13 mouse cellular contexts compared by ENCODE assay signal in genomic region chr4:109411377-109411967, GRCm38 (mm10). TPM values are rescaled to one million over a fixed set of nuclear protein-coding genes. Genes with fewer than 3 reads are reported as not detected.
DNase-seq lines count a peak whose midpoint lies in the region; ATAC-seq and TF ChIP-seq lines count a peak whose summit lies in the region.
"Had no signal": no experiment of that assay in that cellular context is flagged by ENCODE, and none has a peak within 500 bp of the region (broad histone marks: within the 10 kb centered on the region; RNA-seq: fewer than 3 reads in every experiment).

No protein-coding gene starts in this region.

- TF ChIP-seq CTCF in G1E (IDR thresholded peaks at IDR 0.05; ENCODE audit: low read depth, low read length): no peak
- TF ChIP-seq CTCF in bone marrow, adult 2 months (IDR thresholded peaks at IDR 0.05; ENCODE audit: control insufficient read depth, insufficient read depth, low read length): no peak
- TF ChIP-seq CTCF in kidney, adult 2 months (conservative IDR thresholded peaks at IDR 0.05; ENCODE audit: insufficient read depth, insufficient read length, low read depth, low read length): no peak

- no peak overlapping the region for H3K4me2 ChIP-seq in hindbrain, embryonic 13.5 days
- peak overlapping the region; percentile 91 for H3K4me2 ChIP-seq in liver, embryonic 12.5 days
- H3K4me2 ChIP-seq: limb, embryonic 15.5 days had no signal

- H3K9ac ChIP-seq in hindbrain, embryonic 13.5 days: no peak overlapping the region
- peak overlapping the region; percentile 79 for H3K9ac ChIP-seq in liver, embryonic 12.5 days
- H3K9ac ChIP-seq: limb, embryonic 15.5 days had no signal

- no peak for ATAC-seq in hindbrain, embryonic 13.5 days (ENCODE audit: low FRiP score)
- peak; percentile 12 for ATAC-seq in G1E (ENCODE audit: extremely low read depth, insufficient number of reproducible peaks, low FRiP score, poor library complexity, severe bottlenecking)
- ATAC-seq in liver, embryonic 12.5 days: peak; percentile 58
- ATAC-seq: CD4-positive, CD25-positive, alpha-beta regulatory T cell, adult 4 months had no signal

- no peak for DNase-seq in hindbrain, embryonic 10.5 days (ENCODE audit: low spot score)
- peak; percentile 41 for DNase-seq in G1E (ENCODE audit: low spot score)
- no peak for DNase-seq in cerebellum, adult 11 months
- DNase-seq in kidney, adult 2 months: no peak
- DNase-seq: cerebellum, adult 8-10 months; lung, postnatal 4 days; thymus, adult 2 months had no signal

- no peak for TF ChIP-seq POLR2A in bone marrow, adult 2 months (IDR thresholded peaks at IDR 0.05; ENCODE audit: borderline replicate concordance, control insufficient read depth, low read depth, low read length)
- TF ChIP-seq POLR2A in kidney, adult 2 months (IDR thresholded peaks at IDR 0.05; ENCODE audit: low read depth, low read length): no peak

- H3K4me3 ChIP-seq in hindbrain, embryonic 10.5 days: no peak overlapping the region
- no peak overlapping the region for H3K4me3 ChIP-seq in hindbrain, embryonic 13.5 days
- H3K4me3 ChIP-seq in G1E (ENCODE audit: low read depth, low read length): peak overlapping the region; percentile 54; the same call in 1 of the 2 replicates
- no peak overlapping the region for H3K4me3 ChIP-seq in bone marrow, adult 2 months (replicated peaks; ENCODE audit: control insufficient read depth, low read depth, low read length)
- H3K4me3 ChIP-seq in liver, embryonic 12.5 days: peak overlapping the region; percentile 44
- no peak overlapping the region for H3K4me3 ChIP-seq in kidney, adult 2 months (ENCODE audit: insufficient read depth, low read depth, low read length)
- H3K4me3 ChIP-seq: limb, embryonic 15.5 days had no signal

- peak overlapping the region; percentile 67 for H3K27ac ChIP-seq in hindbrain, embryonic 10.5 days
- H3K27ac ChIP-seq in hindbrain, embryonic 13.5 days: no peak overlapping the region
- H3K27ac ChIP-seq in bone marrow, adult 2 months (ENCODE audit: control insufficient read depth, insufficient read depth, low read depth, low read length, poor library complexity): peak overlapping the region; percentile 48
- H3K27ac ChIP-seq in liver, embryonic 12.5 days: peak overlapping the region; percentile 99
- no peak overlapping the region for H3K27ac ChIP-seq in kidney, adult 2 months (ENCODE audit: insufficient read depth, low read depth, low read length)
- H3K27ac ChIP-seq: kidney, postnatal 0 days; limb, embryonic 15.5 days had no signal

- H3K9me3 ChIP-seq in hindbrain, embryonic 10.5 days: no peaks in the 10 kb centered on the region
- H3K9me3 ChIP-seq in hindbrain, embryonic 13.5 days: no peaks in the 10 kb centered on the region
- H3K9me3 ChIP-seq in G1E (replicated peaks): no peaks in the 10 kb centered on the region
- H3K9me3 ChIP-seq in liver, embryonic 12.5 days (replicated peaks): no peaks in the 10 kb centered on the region
- H3K9me3 ChIP-seq: limb, embryonic 15.5 days had no signal

- peaks cover 30% of the 10 kb centered on the region for H3K27me3 ChIP-seq in hindbrain, embryonic 10.5 days (ENCODE audit: insufficient read depth, poor library complexity, severe bottlenecking)
- H3K27me3 ChIP-seq in hindbrain, embryonic 13.5 days: peaks cover 8% of the 10 kb centered on the region
- H3K27me3 ChIP-seq in G1E (ENCODE audit: insufficient read depth, low read length): no peaks in the 10 kb centered on the region
- H3K27me3 ChIP-seq in liver, embryonic 12.5 days (replicated peaks): no peaks in the 10 kb centered on the region
- no peaks in the 10 kb centered on the region for H3K27me3 ChIP-seq in kidney, adult 2 months (replicated peaks; ENCODE audit: control insufficient read depth, insufficient read depth, low read length)
- H3K27me3 ChIP-seq: limb, embryonic 15.5 days had no signal

- peaks cover 20% of the 10 kb centered on the region for H3K4me1 ChIP-seq in hindbrain, embryonic 10.5 days (replicated peaks)
- H3K4me1 ChIP-seq in hindbrain, embryonic 13.5 days (replicated peaks): peaks cover 11% of the 10 kb centered on the region
- peaks cover 89% of the 10 kb centered on the region for H3K4me1 ChIP-seq in G1E (ENCODE audit: insufficient read depth, low read depth, low read length)
- H3K4me1 ChIP-seq in bone marrow, adult 2 months (ENCODE audit: control insufficient read depth, insufficient read depth, low read length): peaks cover 1% of the 10 kb centered on the region; the same call in 1 of the 2 replicates
- H3K4me1 ChIP-seq in liver, embryonic 12.5 days: peaks cover 82% of the 10 kb centered on the region
- no peaks in the 10 kb centered on the region for H3K4me1 ChIP-seq in kidney, adult 2 months (ENCODE audit: control insufficient read depth, insufficient read depth, low read length)

- H3K36me3 ChIP-seq in hindbrain, embryonic 10.5 days: no peaks in the 10 kb centered on the region
- no peaks in the 10 kb centered on the region for H3K36me3 ChIP-seq in hindbrain, embryonic 13.5 days
- peaks cover 21% of the 10 kb centered on the region for H3K36me3 ChIP-seq in G1E (replicated peaks)
- 0 out of 2 replicates have a peak, but pooled peaks cover 5% of the 10 kb centered on the region for H3K36me3 ChIP-seq in liver, embryonic 12.5 days
- H3K36me3 ChIP-seq in kidney, adult 2 months (ENCODE audit: control insufficient read depth, insufficient read depth, low read length): no peaks in the 10 kb centered on the region
- H3K36me3 ChIP-seq: limb, embryonic 15.5 days had no signal

- 91% methylated on average over 6 of the region's 6 CpGs for WGBS in hindbrain, embryonic 10.5 days
- WGBS in hindbrain, embryonic 13.5 days: 89% methylated on average over 6 of the region's 6 CpGs
- WGBS in bone marrow, adult 2 months: 61% methylated on average over 6 of the region's 6 CpGs
- 28% methylated on average over 6 of the region's 6 CpGs for WGBS in liver, embryonic 12.5 days (ENCODE audit: insufficient replicate concordance)
- WGBS in kidney, adult 2 months: 89% methylated on average over 6 of the region's 6 CpGs

RNA-seq across cellular contexts. Expression of gene Ttc39a, which starts 5.0 kb away (rescaled TPM):
- polyA plus RNA-seq in hindbrain, embryonic 10.5 days (2016; fragmentation: Nextera tagmentation; extraction: Ambion mirVana): 2.5 and 2.8 TPM in 2 replicates
- polyA plus RNA-seq in hindbrain, embryonic 13.5 days (2015; fragmentation: Nextera tagmentation; extraction: Ambion mirVana): 0.99 and 1.2 TPM in 2 replicates
- total RNA-seq in G1E (2014; fragmentation: Nextera tagmentation) (38.9 and 50.2 TPM in 2 replicates), G1E (2017) (40.4 and 48.0 TPM in 2 replicates)
- 28.9 and 30.9 TPM in 2 replicates for polyA plus RNA-seq in G1E (2012)
- polyA plus RNA-seq in bone marrow, adult 2 months (2011; ENCODE audit: insufficient read depth, insufficient read length, low replicate concordance, missing spikeins): 3.4 and 4.0 TPM in 2 replicates
- 12.9 and 13.7 TPM in 2 replicates for polyA plus RNA-seq in liver, embryonic 12.5 days (2016; fragmentation: Nextera tagmentation; extraction: Ambion mirVana)
- 2.8 and 3.1 TPM in 2 replicates for polyA plus RNA-seq in kidney, adult 2 months (2012; rRNA removed)
- polyA plus RNA-seq: CD4-positive, CD25-positive, alpha-beta regulatory T cell, adult 4 months had no signal

Comparison
In these comparisons a context has a peak if more than half of its experiments do, and no peak if none do; other contexts are left out.
1. H3K27ac ChIP-seq: peak in hindbrain, embryonic 10.5 days (single experiment), bone marrow, adult 2 months (single experiment) and liver, embryonic 12.5 days (single experiment); none in hindbrain, embryonic 13.5 days (single experiment) and kidney, adult 2 months (single experiment).
2. H3K4me3 ChIP-seq: peak in G1E (single experiment) and liver, embryonic 12.5 days (single experiment); none in hindbrain, embryonic 10.5 days (single experiment), hindbrain, embryonic 13.5 days (single experiment), bone marrow, adult 2 months (single experiment) and kidney, adult 2 months (single experiment).